Comparison of ENCODE assay signal across 8 mouse cellular contexts in genomic region chr9:101073041-101073986, GRCm38 (mm10). TPM values are rescaled to one million over a fixed set of nuclear protein-coding genes. Genes with fewer than 3 reads are reported as not detected.
DNase-seq lines count a peak whose midpoint lies in the region; ATAC-seq lines count a peak whose summit lies in the region.

No protein-coding gene starts in this region.

- peaks cover 18% of the 10 kb centered on the region for H3K4me1 ChIP-seq in hindbrain, embryonic 13.5 days (replicated peaks)

- peak overlapping the region; percentile 99 for H3K4me3 ChIP-seq in hindbrain, embryonic 13.5 days

- H3K4me2 ChIP-seq in hindbrain, embryonic 13.5 days, result peak overlapping the region; percentile 69

- H3K27me3 ChIP-seq in hindbrain, embryonic 13.5 days, result no peaks in the 10 kb centered on the region

- H3K27ac ChIP-seq in hindbrain, embryonic 13.5 days, result peak overlapping the region; percentile 100

- 2% methylated on average over 59 of the region's 65 CpGs for WGBS in hindbrain, embryonic 13.5 days

- DNase-seq in NIH3T3 (ENCODE audit: low read depth), result peak; percentile 98
- DNase-seq in cerebellum, postnatal 10 days, result peak; percentile 100
- DNase-seq in frontal cortex, postnatal 10 days (ENCODE audit: low spot score in 2 of 2), result peak; percentile 98 to 99
- DNase-seq in layer of hippocampus, postnatal 25 days (ENCODE audit: extremely low spot score in 1 of 2, low spot score in 1 of 2), result peak; percentile 99
- DNase-seq in lung, postnatal 25 days (ENCODE audit: low spot score), result peak; percentile 99
- DNase-seq in retina, embryonic 14.5 days (ENCODE audit: low spot score), result peak; percentile 98
- peak; percentile 99 for DNase-seq in thymus, postnatal 4 days

- ATAC-seq in hindbrain, embryonic 13.5 days (ENCODE audit: low FRiP score), result peak; percentile 91

- H3K9me3 ChIP-seq in hindbrain, embryonic 13.5 days, result 0 out of 2 replicates have a peak, but pooled peaks cover 2% of the 10 kb centered on the region

- H3K9ac ChIP-seq in hindbrain, embryonic 13.5 days, result peak overlapping the region; percentile 86

- H3K36me3 ChIP-seq in hindbrain, embryonic 13.5 days, result no peaks in the 10 kb centered on the region

RNA-seq across cellular contexts. Expression of gene Msl2, which starts 0.6 kb away (rescaled TPM):
- polyA plus RNA-seq in hindbrain, embryonic 13.5 days (2015; fragmentation: Nextera tagmentation; extraction: Ambion mirVana), result 5.4 and 6.6 TPM in 2 replicates
- 10 to 100 TPM; 61.5 to 66.9 TPM for total RNA-seq in layer of hippocampus, postnatal 25 days (2021)

RNA-seq across cellular contexts. Expression of gene Pccb, which starts 38.6 kb away (rescaled TPM):
- 22.1 and 25.3 TPM in 2 replicates for polyA plus RNA-seq in hindbrain, embryonic 13.5 days (2015; fragmentation: Nextera tagmentation; extraction: Ambion mirVana)
- total RNA-seq in layer of hippocampus, postnatal 25 days (2021), result 10 to 100 TPM; 44.7 to 45.6 TPM

Comparison
In these comparisons a context has a peak if more than half of its experiments do, and no peak if none do; other contexts are left out.
1. Peak in every context shown above with its lines: DNase-seq, ATAC-seq, H3K4me3 ChIP-seq and H3K27ac ChIP-seq.